Mouse (Mus musculus): ENCODE results near the gene Ago3. TPM values are rescaled to one million over a fixed set of nuclear protein-coding genes. Genes with fewer than 3 reads are reported as not detected.

Ago3 gene
- total RNA-seq, 2 experiments from 2014 or later, result 13.0 to 14.8 TPM

- DNase-seq, result no peak
- intact Hi-C loops (cut with DNase I), result no loop called here
Measured at GRCm38 (mm10) chr4:126314393-126314792, 115.0 kb downstream of the Ago3 start.

GRCm38 (mm10) chr4:126313202-126313601 lies 116.2 kb downstream of the Ago3 start:
- no peak for DNase-seq
- intact Hi-C loops (cut with DNase I), result no loop called here

- intact Hi-C loops (cut with DNase I), result no loop called here
Measured at GRCm38 (mm10) chr4:126311566-126312200, 117.7 kb downstream of the Ago3 start.

GRCm38 (mm10) chr4:126310344-126310743 lies 119.0 kb downstream of the Ago3 start:
- no peak for DNase-seq
- intact Hi-C loops (cut with DNase I), result loop anchor here (1.0 kb wide), 2 partner anchors 32 to 129 kb away; no protein-coding TSS in a partner anchor

More at GRCm38 (mm10) chr4:126311566-126312200, 117.7 kb downstream of the Ago3 start:
- no peak for DNase-seq

- DNase-seq, result peak; percentile 87 to 92
- intact Hi-C loops (cut with DNase I), result loop anchor here (1.0 kb wide), 3 partner anchors 32 to 129 kb away; no protein-coding TSS in a partner anchor
Measured at GRCm38 (mm10) chr4:126309922-126310309, 119.4 kb downstream of the Ago3 start.

GRCm38 (mm10) chr4:126309211-126309921 lies 120.0 kb downstream of the Ago3 start:
- intact Hi-C loops (cut with DNase I), result loop anchor here (1.0 kb wide), 1 partner anchor 82 kb away; no protein-coding TSS in a partner anchor
- peak in 1 of 2 experiments; percentile 54 for DNase-seq

GRCm38 (mm10) chr4:126306827-126307226 lies 122.5 kb downstream of the Ago3 start:
- intact Hi-C loops (cut with DNase I), result no loop called here
- no peak for DNase-seq

- intact Hi-C loops (cut with DNase I), result no loop called here
- DNase-seq, result no peak
Measured at GRCm38 (mm10) chr4:126306058-126306457, 123.3 kb downstream of the Ago3 start.

- DNase-seq, result no peak
- intact Hi-C loops (cut with DNase I), result no loop called here
Measured at GRCm38 (mm10) chr4:126305428-126305827, 123.9 kb downstream of the Ago3 start.

- no peak for DNase-seq
Measured at GRCm38 (mm10) chr4:126303877-126304276, 125.5 kb downstream of the Ago3 start.

GRCm38 (mm10) chr4:126301584-126302309 lies 127.6 kb downstream of the Ago3 start:
- intact Hi-C loops (cut with DNase I), result no loop called here
- no peak for DNase-seq

More at GRCm38 (mm10) chr4:126303877-126304276, 125.5 kb downstream of the Ago3 start:
- intact Hi-C loops (cut with DNase I), result no loop called here

- intact Hi-C loops (cut with DNase I), result no loop called here
- no peak for DNase-seq
Measured at GRCm38 (mm10) chr4:126300916-126301583, 128.3 kb downstream of the Ago3 start.

GRCm38 (mm10) chr4:126296617-126297101 lies 132.7 kb downstream of the Ago3 start:
- DNase-seq, result peak; percentile 83
- intact Hi-C loops (cut with DNase I), result no loop called here

- intact Hi-C loops (cut with DNase I), result no loop called here
- no peak for DNase-seq
Measured at GRCm38 (mm10) chr4:126295937-126296336, 133.4 kb downstream of the Ago3 start.

GRCm38 (mm10) chr4:126295152-126295551 lies 134.2 kb downstream of the Ago3 start:
- no peak for DNase-seq
- intact Hi-C loops (cut with DNase I), result no loop called here

GRCm38 (mm10) chr4:126291196-126291595 lies 138.2 kb downstream of the Ago3 start:
- no peak for DNase-seq
- intact Hi-C loops (cut with DNase I), result no loop called here

GRCm38 (mm10) chr4:126290314-126290713 lies 139.0 kb downstream of the Ago3 start:
- intact Hi-C loops (cut with DNase I), result no loop called here
- no peak for DNase-seq

- peak in 1 of 2 experiments; percentile 23 for DNase-seq
- intact Hi-C loops (cut with DNase I), result no loop called here
Measured at GRCm38 (mm10) chr4:126288085-126288666, 141.2 kb downstream of the Ago3 start.

- DNase-seq, result peak in 1 of 2 experiments; percentile 34
- intact Hi-C loops (cut with DNase I), result no loop called here
Measured at GRCm38 (mm10) chr4:126287302-126287995, 141.9 kb downstream of the Ago3 start.

Measured in heart, postnatal 10 days (tissue).